Mouse (Mus musculus) spleen, postnatal 4 days (tissue): Measurements from ENCODE around the gene Mpz.

Experiments used
- DNase-seq, 2 experiments: peaks; one replicate each; pipeline ENCODE4 v3.0.0; 2022; ENCODE audit warnings: low spot score in 2 of 2

Mpz gene

GRCm38 (mm10) chr1:171187851-171188700 lies 37.6 kb downstream of the Mpz start:
- no peak for DNase-seq

- DNase-seq: no peak
Observed at GRCm38 (mm10) chr1:171189046-171189445, 38.5 kb downstream of the Mpz start.

GRCm38 (mm10) chr1:171189476-171190114 lies 39.1 kb downstream of the Mpz start:
- DNase-seq: no peak

- DNase-seq: no peak
Observed at GRCm38 (mm10) chr1:171190832-171191231, 40.3 kb downstream of the Mpz start.

GRCm38 (mm10) chr1:171192283-171192682 lies 41.8 kb downstream of the Mpz start:
- DNase-seq: no peak

- no peak for DNase-seq
Observed at GRCm38 (mm10) chr1:171193093-171193840, 42.8 kb downstream of the Mpz start.

GRCm38 (mm10) chr1:171193911-171194830 lies 43.7 kb downstream of the Mpz start:
- DNase-seq: no peak

- DNase-seq: no peak
Observed at GRCm38 (mm10) chr1:171195046-171195822, 44.7 kb downstream of the Mpz start.

GRCm38 (mm10) chr1:171195887-171196397 lies 45.4 kb downstream of the Mpz start, which contains the start of gene Pcp4l1:
Gene Pcp4l1, minus strand, starts transcription at chr1:171196268.
- DNase-seq: no peak

- no peak for DNase-seq
Observed at GRCm38 (mm10) chr1:171199532-171199931, 49.0 kb downstream of the Mpz start.

GRCm38 (mm10) chr1:171200769-171201168 lies 50.3 kb downstream of the Mpz start:
- DNase-seq: no peak

GRCm38 (mm10) chr1:171203471-171204248 lies 53.1 kb downstream of the Mpz start:
- no peak for DNase-seq

- no peak for DNase-seq
Observed at GRCm38 (mm10) chr1:171204249-171204644, 53.7 kb downstream of the Mpz start.

- no peak for DNase-seq
Observed at GRCm38 (mm10) chr1:171205704-171206493, 55.4 kb downstream of the Mpz start.

GRCm38 (mm10) chr1:171209409-171209808 lies 58.9 kb downstream of the Mpz start:
- DNase-seq: no peak
